Mouse (Mus musculus): Measurements from ENCODE around the gene Myo1e.

GRCm38 (mm10) chr9:70359402-70360131 lies 152.4 kb downstream of the Myo1e start:
- no peak for TF ChIP-seq MAFK (IDR thresholded peaks at IDR 0.05; ENCODE audit: insufficient read depth, low read depth, low read length)
- TF ChIP-seq HCFC1 (IDR thresholded peaks at IDR 0.05; ENCODE audit: borderline replicate concordance, insufficient read depth, low read length) = no peak
- no peak for TF ChIP-seq ZC3H11A (IDR thresholded peaks at IDR 0.05; ENCODE audit: borderline replicate concordance, low read depth, low read length)
- TF ChIP-seq ZNF384 (IDR thresholded peaks at IDR 0.05; ENCODE audit: low read depth, low read length) = no peak
- TF ChIP-seq CHD2 (IDR thresholded peaks at IDR 0.05; ENCODE audit: low read depth, low read length) = no peak

Data from ES-E14 (cell line).